Mouse (Mus musculus): ENCODE results near the gene Rsrp1. TPM values are rescaled to one million over a fixed set of nuclear protein-coding genes. Genes with fewer than 3 reads are reported as not detected.
"Not testable (repeated sequence)": the region's sequence is repeated elsewhere in the genome, so short reads cannot be mapped to it uniquely, and the experiment has no call there.

The Rsrp1 gene
- total RNA-seq (2014; fragmentation: Nextera tagmentation): 371 and 563 TPM in 2 replicates
- 122 and 226 TPM in 2 replicates for total RNA-seq (2017)

GRCm38 (mm10) chr4:134923258-134924018 is at the start of gene Rsrp1:
TSS of gene Rsrp1 (plus strand) at chr4:134923592.
- peak; percentile 78 for ATAC-seq (replicated peaks; ENCODE audit: low FRiP score, low TSS enrichment, poor library complexity, severe bottlenecking)

GRCm38 (mm10) chr4:134876171-134876570 is 47.2 kb upstream of the Rsrp1 start:
- ATAC-seq (replicated peaks; ENCODE audit: low FRiP score, low TSS enrichment, poor library complexity, severe bottlenecking): no peak

- peak; percentile 45; the same call in 1 of the 2 replicates for ATAC-seq (replicated peaks; ENCODE audit: low FRiP score, low TSS enrichment, poor library complexity, severe bottlenecking)
Measured at GRCm38 (mm10) chr4:134879410-134879981, 43.9 kb upstream of the Rsrp1 start.

- no peak for ATAC-seq (replicated peaks; ENCODE audit: low FRiP score, low TSS enrichment, poor library complexity, severe bottlenecking)
Measured at GRCm38 (mm10) chr4:134880041-134880440, 43.4 kb upstream of the Rsrp1 start.

GRCm38 (mm10) chr4:134883266-134883665 is 40.1 kb upstream of the Rsrp1 start:
- ATAC-seq (replicated peaks; ENCODE audit: low FRiP score, low TSS enrichment, poor library complexity, severe bottlenecking): peak; percentile 81

- no peak for ATAC-seq (replicated peaks; ENCODE audit: low FRiP score, low TSS enrichment, poor library complexity, severe bottlenecking)
Measured at GRCm38 (mm10) chr4:134883808-134884207, 39.6 kb upstream of the Rsrp1 start.

- no peak for ATAC-seq (replicated peaks; ENCODE audit: low FRiP score, low TSS enrichment, poor library complexity, severe bottlenecking)
Measured at GRCm38 (mm10) chr4:134884364-134884763, 39.0 kb upstream of the Rsrp1 start.

- ATAC-seq (replicated peaks; ENCODE audit: low FRiP score, low TSS enrichment, poor library complexity, severe bottlenecking): no peak; the same call in 1 of the 2 replicates
Measured at GRCm38 (mm10) chr4:134892096-134892495, 31.3 kb upstream of the Rsrp1 start.

- no peak for ATAC-seq (replicated peaks; ENCODE audit: low FRiP score, low TSS enrichment, poor library complexity, severe bottlenecking)
Measured at GRCm38 (mm10) chr4:134897256-134897655, 26.1 kb upstream of the Rsrp1 start.

GRCm38 (mm10) chr4:134901126-134901525 is 22.3 kb upstream of the Rsrp1 start:
- ATAC-seq (replicated peaks; ENCODE audit: low FRiP score, low TSS enrichment, poor library complexity, severe bottlenecking): 0 out of 2 replicates have a peak, but pooled peaks have one; percentile 16

- ATAC-seq (replicated peaks; ENCODE audit: low FRiP score, low TSS enrichment, poor library complexity, severe bottlenecking): no peak
Measured at GRCm38 (mm10) chr4:134903046-134903445, 20.3 kb upstream of the Rsrp1 start.

GRCm38 (mm10) chr4:134911406-134911805 is 12.0 kb upstream of the Rsrp1 start:
- not testable (repeated sequence) for ATAC-seq (replicated peaks; ENCODE audit: low FRiP score, low TSS enrichment, poor library complexity, severe bottlenecking)

- 0 out of 2 replicates have a peak, but pooled peaks have one; percentile 30 for ATAC-seq (replicated peaks; ENCODE audit: low FRiP score, low TSS enrichment, poor library complexity, severe bottlenecking)
Measured at GRCm38 (mm10) chr4:134913413-134913812, 10.0 kb upstream of the Rsrp1 start.

GRCm38 (mm10) chr4:134914122-134914863 is 9.1 kb upstream of the Rsrp1 start:
- ATAC-seq (replicated peaks; ENCODE audit: low FRiP score, low TSS enrichment, poor library complexity, severe bottlenecking): peak; percentile 16

- peak; percentile 80 for ATAC-seq (replicated peaks; ENCODE audit: low FRiP score, low TSS enrichment, poor library complexity, severe bottlenecking)
Measured at GRCm38 (mm10) chr4:134914864-134915209, 8.6 kb upstream of the Rsrp1 start, which contains the start of gene Tmem50a. TSS of gene Tmem50a (minus strand) at chr4:134915024.

GRCm38 (mm10) chr4:134915223-134916050 is 8.0 kb upstream of the Rsrp1 start:
- no peak for ATAC-seq (replicated peaks; ENCODE audit: low FRiP score, low TSS enrichment, poor library complexity, severe bottlenecking)

GRCm38 (mm10) chr4:134917194-134917593 is 6.2 kb upstream of the Rsrp1 start:
- peak; percentile 45; the same call in 1 of the 2 replicates for ATAC-seq (replicated peaks; ENCODE audit: low FRiP score, low TSS enrichment, poor library complexity, severe bottlenecking)

GRCm38 (mm10) chr4:134918381-134918780 is 5.0 kb upstream of the Rsrp1 start:
- 0 out of 2 replicates have a peak, but pooled peaks have one; percentile 3 for ATAC-seq (replicated peaks; ENCODE audit: low FRiP score, low TSS enrichment, poor library complexity, severe bottlenecking)

Data from megakaryocyte-erythroid progenitor cell, adult 5-6 weeks (primary cell).